Mouse (Mus musculus) T-helper 2 cell (primary cell): ENCODE data around the gene Plek.

Source experiments
- in situ Hi-C: fragments of 300-600 bp; cut with MboI, MseI; formaldehyde crosslinking; loops from one replicate; pipeline ENCODE4 v1.15.1; 2025; ENCODE audit warnings: high pct_unique_total_duplicates

The Plek gene

DNA sequence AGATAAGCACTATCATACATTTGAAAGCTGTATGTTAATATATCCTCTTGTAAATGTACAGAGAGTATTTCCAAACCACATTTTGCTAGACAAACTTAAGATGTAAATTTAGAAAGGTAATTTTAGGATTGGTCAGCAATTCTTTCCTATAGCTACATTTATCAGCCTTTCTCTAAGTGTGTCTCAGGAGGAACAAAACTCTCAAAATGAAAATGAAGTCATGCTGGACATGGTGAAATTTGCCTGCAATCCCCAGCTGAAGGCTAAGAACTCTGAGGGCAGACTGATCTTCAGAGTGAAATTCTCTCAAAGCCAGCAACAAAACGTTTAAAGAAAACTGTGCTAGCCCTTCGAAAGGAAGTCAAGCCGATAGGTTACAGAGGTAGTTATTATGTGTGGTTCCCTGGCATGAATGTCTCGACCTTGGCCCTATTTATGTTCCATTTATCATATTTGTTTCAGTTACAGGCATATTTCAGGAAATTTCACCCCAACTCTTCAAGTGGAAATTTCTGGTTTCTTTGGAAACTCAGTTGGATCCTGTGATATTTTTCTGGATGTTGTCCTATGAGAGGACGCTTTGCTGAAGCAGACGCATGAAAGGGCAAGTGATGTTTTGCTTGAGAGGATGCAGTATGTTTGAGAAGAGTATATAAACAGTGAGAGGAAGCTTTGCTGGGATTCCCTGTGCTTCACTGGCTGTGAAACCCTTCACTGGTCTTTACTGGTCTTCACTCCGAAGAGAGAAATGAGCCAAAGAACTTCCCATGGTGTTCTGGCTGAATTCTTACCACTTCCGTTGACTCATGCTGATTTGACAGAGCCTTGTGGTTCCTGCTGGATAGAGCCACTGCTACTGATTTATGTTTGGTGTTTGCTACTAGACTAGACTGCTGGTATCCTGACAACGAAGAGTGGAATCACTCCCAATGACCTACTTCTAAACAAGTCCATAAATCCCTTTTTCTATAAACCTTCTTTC lies 51.5 kb downstream of the Plek start:
- in situ Hi-C loops, result loop anchor here (5.0 kb wide), 2 partner anchors 212 to 283 kb away; partner anchors contain the start of gene Pno1

DNA sequence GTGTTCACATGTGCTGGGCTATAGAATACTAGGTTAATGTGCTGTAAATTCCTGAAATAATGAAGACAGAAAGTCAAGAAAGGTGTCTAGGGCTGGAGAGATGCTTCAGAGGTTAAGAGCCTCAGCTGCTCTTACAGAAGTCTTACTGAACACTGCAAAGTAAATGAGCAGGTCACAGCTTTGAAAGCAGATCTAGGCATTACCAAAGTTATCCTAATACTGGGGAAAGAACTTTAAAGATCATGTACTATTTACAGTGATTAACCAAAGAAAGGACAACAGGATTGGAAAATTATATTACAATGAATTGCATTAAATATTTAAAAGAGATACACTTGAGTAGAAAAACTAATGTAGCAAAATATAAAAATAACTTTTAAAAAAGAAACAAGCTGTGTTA lies 52.2 kb downstream of the Plek start:
- in situ Hi-C loops, result loop anchor here (5.0 kb wide), 2 partner anchors 212 to 283 kb away; partner anchors contain the start of gene Pno1

DNA sequence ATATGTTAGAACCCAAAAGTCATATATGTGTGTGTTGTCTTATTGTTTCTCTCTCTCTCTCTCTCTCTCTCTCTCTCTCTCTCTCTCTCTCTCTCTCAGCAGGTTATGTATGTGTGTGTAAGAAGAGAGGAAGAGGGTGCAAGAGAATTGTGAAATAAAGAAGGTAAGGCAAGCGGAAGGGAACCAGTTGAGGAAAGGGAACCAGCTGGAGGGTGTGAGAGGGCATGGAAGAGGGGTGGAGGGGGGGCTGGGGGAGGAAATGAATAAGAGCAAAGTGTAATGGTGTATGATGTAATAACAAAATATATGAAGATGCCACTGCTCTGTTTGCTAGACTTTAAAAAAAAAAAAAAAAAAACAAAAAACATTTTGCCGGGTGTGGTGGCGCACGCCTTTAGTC lies 52.8 kb downstream of the Plek start:
- in situ Hi-C loops, result no loop called here

DNA sequence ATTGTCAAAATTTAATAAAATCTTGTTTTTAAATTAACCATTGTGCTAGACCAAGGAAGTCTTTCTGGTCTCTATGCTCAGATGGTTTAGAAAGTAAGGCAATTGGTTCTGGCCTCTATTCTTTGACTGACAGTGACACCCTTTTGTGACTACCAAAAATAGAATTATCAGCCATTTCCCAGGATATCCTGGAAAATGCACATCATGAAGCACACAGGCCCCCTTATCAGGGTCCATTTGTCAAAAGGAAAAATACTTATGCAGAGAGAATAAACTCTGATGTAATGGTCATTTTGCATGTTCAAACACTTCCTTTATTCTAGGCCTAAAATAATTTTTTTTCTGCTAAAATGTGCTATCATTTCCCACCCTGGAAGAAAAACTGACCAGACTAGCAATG lies 54.7 kb downstream of the Plek start:
- in situ Hi-C loops, result no loop called here

DNA sequence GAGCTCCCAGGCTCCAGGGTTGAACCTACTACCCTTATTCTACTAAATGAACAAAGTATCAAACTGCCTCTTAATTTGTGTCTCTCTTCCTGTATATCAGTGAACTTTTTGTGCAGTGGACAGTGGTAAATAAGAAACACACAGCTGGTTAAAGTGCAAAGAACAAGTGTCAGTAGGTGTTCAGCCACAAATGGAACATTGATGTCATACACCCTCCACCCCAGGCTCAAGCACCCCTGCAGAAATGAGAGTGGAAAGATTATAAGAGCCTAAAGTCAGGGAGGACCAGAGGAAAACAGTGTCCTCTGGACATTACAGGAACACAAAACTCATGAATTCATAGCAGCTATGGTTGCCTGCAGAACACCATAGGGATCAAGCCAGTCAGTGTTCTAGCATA lies 55.4 kb downstream of the Plek start:
- in situ Hi-C loops, result no loop called here

DNA sequence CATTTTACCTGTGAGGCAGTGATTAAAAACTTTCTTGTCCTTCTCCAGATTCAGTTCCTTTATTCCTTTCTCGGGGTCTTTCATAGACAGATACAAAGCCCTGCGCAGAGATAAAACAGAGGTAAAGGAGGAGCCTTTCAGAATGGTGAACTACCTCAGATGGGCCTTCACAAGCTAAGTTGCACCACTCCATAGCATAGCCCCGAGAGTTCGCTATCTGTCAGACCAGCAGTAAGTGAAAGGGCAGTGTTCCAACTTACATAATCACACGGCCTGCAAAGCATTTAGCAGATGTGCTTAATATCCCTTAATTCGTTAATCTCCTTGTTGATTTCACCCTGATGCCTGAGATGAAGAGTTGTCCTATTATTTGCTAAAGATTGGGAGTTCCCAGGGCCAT lies 59.3 kb downstream of the Plek start:
- in situ Hi-C loops, result no loop called here

DNA sequence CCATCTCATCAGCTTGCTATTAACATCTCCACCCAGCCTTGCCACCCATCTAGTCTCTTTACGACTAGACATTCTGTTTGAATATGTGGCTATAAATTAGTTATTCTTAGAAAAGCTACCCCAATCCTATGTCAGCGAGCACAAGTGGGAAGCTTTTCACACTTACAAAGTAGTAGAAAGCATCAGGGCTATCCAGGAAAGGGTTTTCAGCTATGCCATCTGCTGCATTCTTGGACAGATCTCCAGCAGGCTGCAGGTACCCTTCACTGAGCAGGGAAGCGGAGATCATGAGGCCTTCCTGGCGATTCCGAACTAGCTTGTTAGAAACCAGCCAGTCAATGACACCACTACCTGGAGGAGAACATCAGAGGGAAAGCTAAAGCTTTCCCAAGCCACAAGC lies 62.3 kb downstream of the Plek start:
- in situ Hi-C loops, result no loop called here

DNA sequence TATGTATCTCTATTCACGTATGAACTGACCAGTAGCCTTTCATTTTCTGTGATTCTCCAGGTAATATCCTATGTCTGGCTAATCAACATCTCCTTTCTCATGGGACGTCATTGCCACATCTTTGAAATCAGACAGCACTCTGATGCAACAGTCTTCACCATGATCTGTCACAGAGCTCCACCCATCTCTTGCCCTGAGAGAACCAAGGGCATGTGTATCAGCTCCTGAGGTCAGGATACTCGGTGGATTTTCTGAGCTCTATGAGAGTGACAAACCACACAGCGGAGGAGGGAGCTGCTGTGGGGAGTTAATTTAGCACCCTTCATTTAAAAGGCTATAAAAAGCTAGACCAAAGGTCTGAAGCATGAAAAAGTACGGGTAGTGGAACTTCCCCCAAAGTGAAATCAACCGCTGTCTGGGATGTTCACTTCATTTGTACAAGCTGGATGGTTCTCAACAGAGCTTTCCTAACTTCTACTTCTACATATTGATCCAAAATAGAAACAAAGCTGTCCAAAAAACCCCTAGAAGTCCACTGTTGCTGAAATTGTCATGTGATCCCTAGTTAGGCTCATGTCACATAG lies 64.3 kb downstream of the Plek start:
- in situ Hi-C loops, result no loop called here

DNA sequence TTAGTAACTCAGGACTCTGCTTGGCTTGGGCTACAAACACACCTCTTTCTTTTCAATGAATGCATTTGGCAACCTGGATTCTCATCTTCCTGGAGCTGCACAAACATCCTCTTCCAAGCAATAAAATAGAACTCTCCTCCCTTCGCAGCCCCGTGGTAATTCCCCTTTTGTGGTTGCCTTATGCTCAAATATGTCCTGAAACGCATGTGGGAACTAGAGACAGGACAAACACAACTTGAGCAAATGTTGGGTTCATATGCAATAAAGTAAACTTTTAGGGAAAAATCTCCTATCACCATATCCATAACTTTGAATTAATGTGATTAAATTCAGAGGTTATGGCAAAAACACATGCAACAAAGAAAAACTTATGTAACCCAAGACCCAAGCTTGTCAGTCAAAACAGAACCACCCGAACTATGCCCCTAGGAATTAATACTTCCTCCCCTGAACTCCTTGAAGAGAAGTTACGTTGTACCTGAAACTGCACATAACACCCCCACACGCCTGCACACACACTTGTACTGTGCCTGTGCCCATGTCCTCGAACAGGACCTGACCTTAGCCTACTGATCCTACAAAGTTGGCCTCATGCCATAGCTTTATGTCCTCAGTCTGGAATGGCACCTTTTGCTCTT lies 65.5 kb downstream of the Plek start:
- in situ Hi-C loops, result no loop called here

DNA sequence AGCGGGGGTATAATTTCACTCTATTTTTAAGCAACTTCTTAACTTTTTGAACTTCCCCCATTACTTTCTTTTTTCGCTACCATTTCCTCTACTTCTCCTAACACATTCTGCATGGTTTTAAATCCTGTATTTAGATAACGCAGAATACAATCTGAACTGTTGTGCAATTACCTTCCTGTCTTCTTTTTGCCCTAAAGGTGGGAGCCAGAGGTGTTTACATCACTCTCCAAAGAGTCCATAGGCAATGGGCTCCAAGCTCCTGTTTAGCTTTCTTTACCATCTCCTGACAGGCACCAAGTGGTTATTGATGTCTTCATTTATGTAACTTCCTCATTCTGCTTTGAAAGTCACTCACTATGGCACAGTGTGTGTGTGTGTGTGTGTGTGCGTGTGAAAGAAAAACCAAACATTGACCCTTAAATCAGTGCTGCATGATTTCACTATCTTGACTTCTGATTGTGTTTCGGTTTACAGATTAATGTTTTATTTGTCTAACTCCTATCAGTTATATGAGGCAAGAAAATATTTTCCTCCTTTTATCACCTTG lies 73.9 kb downstream of the Plek start:
- in situ Hi-C loops, result no loop called here

DNA sequence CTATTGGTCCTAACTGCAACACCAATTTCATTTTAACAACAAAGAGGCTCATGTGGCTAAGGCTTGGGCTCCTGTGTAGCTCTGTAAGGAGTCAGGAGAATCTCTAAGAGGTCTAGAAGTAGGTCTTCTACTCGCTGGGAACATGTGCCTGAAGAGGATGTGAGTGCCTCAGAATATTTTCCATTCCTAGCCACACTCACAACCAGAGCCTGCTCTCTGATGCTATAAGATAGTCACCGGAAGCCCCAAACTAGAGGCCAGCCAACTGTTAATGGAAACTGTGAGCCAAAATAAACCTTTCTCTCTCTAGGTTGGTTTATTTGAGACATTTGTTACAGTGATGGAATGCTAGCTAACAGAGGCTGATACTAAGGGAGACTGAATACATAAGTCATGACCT lies 74.6 kb downstream of the Plek start:
- in situ Hi-C loops, result no loop called here

DNA sequence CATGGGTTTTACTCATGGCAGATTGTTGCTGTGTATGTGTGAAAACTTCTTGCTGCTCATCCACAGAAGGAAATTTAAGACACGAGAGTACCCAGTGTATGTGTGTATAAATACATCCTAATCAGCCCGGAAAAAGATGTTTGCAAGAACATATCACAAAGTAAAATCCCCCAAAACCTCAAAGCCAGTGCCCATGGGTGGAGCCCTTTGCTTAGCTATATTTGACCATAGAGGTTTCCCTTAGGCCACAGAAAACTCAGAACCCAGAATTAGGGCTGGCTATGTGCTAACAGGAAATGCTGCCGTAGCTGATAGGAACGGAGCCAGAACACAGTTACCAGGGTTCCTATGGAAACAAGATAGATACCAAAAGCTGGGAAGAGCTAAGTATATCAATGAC lies 75.2 kb downstream of the Plek start:
- in situ Hi-C loops, result no loop called here

DNA sequence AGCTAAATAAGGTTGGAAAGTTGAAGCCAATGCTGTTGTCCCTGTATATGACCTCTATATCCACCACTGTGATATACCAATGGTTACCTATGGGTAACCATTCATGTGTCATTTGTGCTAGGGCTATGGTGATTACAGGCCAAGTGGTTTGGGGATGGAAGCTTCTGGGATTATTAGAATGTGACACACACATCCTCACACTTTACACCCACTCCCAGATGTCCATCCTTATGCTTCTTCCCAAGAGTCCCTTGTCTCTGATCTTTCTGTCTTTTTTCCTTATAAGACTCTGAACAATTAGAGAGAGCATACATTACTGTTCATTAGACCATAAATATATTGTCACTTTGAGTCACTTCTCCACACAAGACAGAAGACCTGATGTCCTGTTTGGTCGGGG lies 79.1 kb downstream of the Plek start:
- in situ Hi-C loops, result loop anchor here (25.0 kb wide), 1 partner anchor 189 kb away; the partner anchor contains the start of gene Ppp3r1

DNA sequence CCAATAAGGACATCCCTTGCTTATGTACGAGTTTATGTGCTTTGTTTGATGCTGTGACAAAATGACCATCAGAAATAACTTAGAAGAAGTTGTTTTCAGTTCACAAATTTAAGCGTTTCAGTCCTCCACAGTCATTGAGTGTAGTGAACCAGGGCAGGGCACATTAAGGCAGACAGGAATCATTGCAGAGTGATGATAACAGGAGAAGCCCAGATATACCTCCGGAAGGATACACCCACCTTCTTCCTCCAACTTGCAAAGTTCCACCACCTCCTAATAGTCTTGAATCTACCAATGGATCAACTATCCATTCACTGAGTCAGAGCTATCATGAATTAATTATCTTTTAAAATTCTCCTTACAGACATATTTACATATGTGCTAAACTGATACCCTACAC lies 80.2 kb downstream of the Plek start:
- in situ Hi-C loops, result loop anchor here (25.0 kb wide), 1 partner anchor 190 kb away; the partner anchor contains the start of gene Ppp3r1

DNA sequence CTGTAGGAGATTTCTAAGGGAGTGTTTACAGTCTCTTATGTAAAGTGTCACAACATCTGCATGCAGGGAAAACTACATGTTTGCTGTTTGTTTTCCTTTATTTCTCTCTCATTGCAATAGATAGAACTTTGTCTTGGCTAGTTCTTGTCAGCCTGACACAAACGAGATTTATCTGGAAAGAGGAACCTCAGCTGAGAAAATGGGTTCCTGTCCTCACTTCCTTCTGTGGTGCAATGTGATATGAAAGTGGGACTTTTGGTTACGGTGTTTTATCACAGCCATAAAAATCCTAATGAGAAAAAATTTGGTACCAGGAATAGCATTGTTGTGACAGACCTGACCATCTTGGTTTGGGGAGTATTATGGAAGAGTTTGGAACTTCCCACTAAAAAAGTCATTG lies 82.5 kb downstream of the Plek start:
- in situ Hi-C loops, result loop anchor here (25.0 kb wide), 1 partner anchor 193 kb away; the partner anchor contains the start of gene Ppp3r1

DNA sequence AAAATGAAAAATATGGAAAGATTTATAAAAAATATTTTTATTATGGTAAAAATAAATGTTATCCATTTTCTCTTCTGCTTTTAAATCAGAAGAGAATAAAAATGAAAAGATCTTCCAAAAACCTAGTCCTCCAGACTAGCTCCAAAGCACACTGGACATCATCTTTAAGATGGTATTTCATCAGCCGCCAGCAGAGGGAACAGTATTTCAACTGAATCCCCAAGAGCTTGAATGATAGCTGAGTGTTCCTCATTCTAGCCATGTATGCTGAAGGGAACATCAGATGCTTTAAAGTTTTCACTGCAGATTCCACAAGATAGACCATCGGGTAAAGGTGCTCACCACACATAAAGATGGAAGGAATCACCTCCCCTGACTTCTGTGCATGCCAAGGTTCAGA lies 84.4 kb downstream of the Plek start:
- in situ Hi-C loops, result loop anchor here (25.0 kb wide), 1 partner anchor 194 kb away; the partner anchor contains the start of gene Ppp3r1

DNA sequence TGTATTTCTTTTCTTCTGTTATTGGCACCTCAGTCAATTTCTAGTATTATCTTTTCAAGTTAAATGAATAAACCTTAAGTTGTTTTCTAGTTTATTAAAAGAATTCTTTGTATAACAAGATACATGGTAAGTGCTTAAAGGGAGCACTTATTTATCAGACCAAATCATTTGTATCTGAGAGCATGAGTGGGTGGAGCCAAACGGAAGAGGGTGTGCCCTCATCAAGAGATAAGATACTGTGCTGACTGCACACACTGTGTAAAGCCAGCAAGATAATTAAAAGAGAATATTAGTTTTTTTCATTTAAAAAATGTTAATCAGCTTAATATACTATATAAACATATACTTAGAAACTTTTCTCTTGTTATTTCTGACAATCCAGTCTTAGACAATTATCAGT lies 93.7 kb downstream of the Plek start:
- in situ Hi-C loops, result loop anchor here (25.0 kb wide), 1 partner anchor 204 kb away; the partner anchor contains the start of gene Ppp3r1

DNA sequence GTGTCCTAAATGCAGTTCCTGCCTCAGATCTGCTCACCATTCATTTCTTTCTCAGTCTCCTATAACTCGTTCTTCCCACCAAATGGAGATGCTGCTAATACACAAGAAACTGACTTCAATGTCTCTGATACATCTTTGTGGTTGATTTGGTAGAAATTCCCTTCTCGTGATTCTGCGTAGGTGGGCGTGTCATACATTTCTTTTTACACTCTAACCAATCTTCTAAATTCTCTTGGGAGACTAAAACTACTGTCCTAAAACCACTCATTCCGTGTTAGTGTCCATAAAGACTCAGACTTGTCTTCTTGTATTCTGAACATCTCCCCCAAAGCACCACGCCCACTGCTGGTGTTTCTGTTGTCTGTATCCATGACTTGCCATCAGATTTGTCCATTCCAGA lies 95.2 kb downstream of the Plek start:
- in situ Hi-C loops, result loop anchor here (25.0 kb wide), 1 partner anchor 205 kb away; the partner anchor contains the start of gene Ppp3r1

DNA sequence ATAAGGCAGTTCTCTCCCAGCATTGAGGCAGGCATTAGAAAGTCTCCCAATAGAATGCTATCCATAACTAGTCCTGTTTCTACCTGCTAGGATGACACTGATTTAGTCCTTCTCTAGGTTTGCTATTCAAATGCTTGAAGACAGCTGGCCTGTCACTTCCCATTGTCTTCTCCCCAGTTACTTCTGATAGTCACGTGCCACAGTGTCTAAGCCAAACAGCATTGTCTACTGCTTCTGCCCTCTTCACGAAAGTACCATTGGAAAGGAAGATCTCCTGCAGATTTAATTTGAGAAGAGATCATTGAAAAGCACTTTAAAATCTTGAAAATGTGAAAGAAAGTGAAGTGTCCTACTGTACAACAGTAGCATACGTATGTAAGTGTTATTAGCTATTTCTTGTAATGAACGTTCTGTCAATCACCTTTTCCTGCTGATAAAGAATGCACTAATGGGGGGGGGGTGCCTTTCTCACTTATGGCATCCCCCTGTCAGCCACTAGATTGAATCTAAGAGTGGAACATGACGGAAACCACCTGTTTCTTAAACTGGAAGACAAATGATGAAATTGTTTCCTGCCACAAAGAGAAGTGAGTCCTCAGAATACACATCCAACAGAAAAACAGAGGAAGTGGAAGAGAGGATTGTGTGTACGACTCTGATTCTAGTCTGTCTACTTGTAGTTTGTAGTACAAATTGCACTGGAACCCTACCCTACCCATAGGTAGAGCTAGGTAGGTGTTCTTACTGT lies 95.9 kb downstream of the Plek start:
- in situ Hi-C loops, result loop anchor here (25.0 kb wide), 1 partner anchor 206 kb away; the partner anchor contains the start of gene Ppp3r1

DNA sequence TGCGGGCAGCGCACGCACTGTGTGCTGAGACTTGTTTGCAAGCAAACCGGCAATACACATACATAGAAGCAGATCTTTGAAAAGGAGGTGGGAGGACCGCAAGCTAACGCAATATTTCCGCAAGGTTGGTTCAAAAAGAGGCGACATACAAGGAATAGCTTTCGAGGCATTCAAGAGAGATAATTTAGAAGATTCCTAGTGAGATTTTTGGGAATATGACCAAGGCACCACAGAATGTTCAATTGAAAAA lies 100.5 kb downstream of the Plek start:
- in situ Hi-C loops, result loop anchor here (5.0 to 25.0 kb wide), 2 partner anchors 211 to 424 kb away; partner anchors contain the start of gene Ppp3r1
